Mouse (Mus musculus): ENCODE data around the gene Celsr1.

- TF ChIP-seq EP300 (IDR thresholded peaks at IDR 0.05; ENCODE audit: low read length) (no peak), POLR2A (IDR thresholded peaks at IDR 0.05; ENCODE audit: low read depth, low read length) (no peak), KAT2A (IDR thresholded peaks at IDR 0.05; ENCODE audit: insufficient replicate concordance, low read length) (no peak), MXI1 (IDR thresholded peaks at IDR 0.05; ENCODE audit: low read depth, low read length) (no peak), ZC3H11A (IDR thresholded peaks at IDR 0.05; ENCODE audit: low read depth, low read length) (no peak), CTCF (conservative IDR thresholded peaks at IDR 0.05 in 1 of 2, IDR thresholded peaks at IDR 0.05 in 1 of 2; ENCODE audit: low read depth in 2 of 2, low read length in 2 of 2) (no peak), CHD2 (IDR thresholded peaks at IDR 0.05; ENCODE audit: low read length) (no peak), SIN3A (IDR thresholded peaks at IDR 0.05; ENCODE audit: low read length) (no peak)
These were observed 28.4 kb upstream of the Celsr1 start for GRCm38 (mm10) chr15:86061848-86062481.
